Mouse (Mus musculus): ENCODE results near the gene Prmt9. TPM values are rescaled to one million over a fixed set of nuclear protein-coding genes. Genes with fewer than 3 reads are reported as not detected.

Gene Prmt9
- total and polyA plus RNA-seq, 3 experiments = 5.2 to 13.1 (median 10.2) TPM

GRCm38 (mm10) chr8:77509044-77509443, 40.2 kb upstream of the Prmt9 start:
- no peak overlapping the region for H3K27ac ChIP-seq
- no peak for TF ChIP-seq EP300 (IDR thresholded peaks at IDR 0.05; ENCODE audit: insufficient read depth, low read depth, low read length)
- TF ChIP-seq POLR2A (IDR thresholded peaks at IDR 0.05; ENCODE audit: insufficient read depth, low read depth, low read length) = no peak
- TF ChIP-seq CTCF (IDR thresholded peaks at IDR 0.05) = no peak
- H3K27me3 ChIP-seq (ENCODE audit: control insufficient read depth, insufficient read depth, low read length) = no peaks in the 10 kb centered on the region
- H3K4me1 ChIP-seq (ENCODE audit: control insufficient read depth, insufficient read depth, low read length) = peaks cover 9% of the 10 kb centered on the region
- intact Hi-C loops (cut with DNase I) = no loop called here
- DNase-seq = no peak
- no peaks in the 10 kb centered on the region; the same call in 1 of the 2 replicates for H3K36me3 ChIP-seq (ENCODE audit: control insufficient read depth, insufficient read depth, low read length)
- peaks cover 17% of the 10 kb centered on the region for H3K79me2 ChIP-seq (replicated peaks; ENCODE audit: control insufficient read depth, insufficient read depth, low read length)
- 76% methylated on average over 7 of the region's 7 CpGs for WGBS
- H3K4me3 ChIP-seq = no peak overlapping the region
- H3K9ac ChIP-seq (ENCODE audit: low read depth, low read length) = no peak overlapping the region

GRCm38 (mm10) chr8:77510426-77510825, 38.8 kb upstream of the Prmt9 start:
- Histone ChIP-seq H3K27me3 (ENCODE audit: control insufficient read depth, insufficient read depth, low read length) (no peaks in the 10 kb centered on the region), H3K79me2 (replicated peaks; ENCODE audit: control insufficient read depth, insufficient read depth, low read length) (peaks cover 13% of the 10 kb centered on the region), H3K4me3 (no peak overlapping the region), H3K9ac (ENCODE audit: low read depth, low read length) (no peak overlapping the region), H3K36me3 (ENCODE audit: control insufficient read depth, insufficient read depth, low read length) (no peaks in the 10 kb centered on the region; the same call in 1 of the 2 replicates), H3K27ac (no peak overlapping the region), H3K4me1 (ENCODE audit: control insufficient read depth, insufficient read depth, low read length) (peaks cover 9% of the 10 kb centered on the region)
- TF ChIP-seq CTCF (IDR thresholded peaks at IDR 0.05) = no peak
- no peak for TF ChIP-seq POLR2A (IDR thresholded peaks at IDR 0.05; ENCODE audit: insufficient read depth, low read depth, low read length)
- no peak for TF ChIP-seq EP300 (IDR thresholded peaks at IDR 0.05; ENCODE audit: insufficient read depth, low read depth, low read length)
- intact Hi-C loops (cut with DNase I) = no loop called here
- DNase-seq = no peak
- 86% methylated on average over 3 of the region's 3 CpGs for WGBS

GRCm38 (mm10) chr8:77511750-77512493, 37.3 kb upstream of the Prmt9 start:
- H3K79me2 ChIP-seq (replicated peaks; ENCODE audit: control insufficient read depth, insufficient read depth, low read length) = peaks cover 11% of the 10 kb centered on the region
- no peak for TF ChIP-seq CTCF (IDR thresholded peaks at IDR 0.05)
- no peak for TF ChIP-seq EP300 (IDR thresholded peaks at IDR 0.05; ENCODE audit: insufficient read depth, low read depth, low read length)
- H3K9ac ChIP-seq (ENCODE audit: low read depth, low read length) = no peak overlapping the region
- H3K36me3 ChIP-seq (ENCODE audit: control insufficient read depth, insufficient read depth, low read length) = no peaks in the 10 kb centered on the region; the same call in 1 of the 2 replicates
- no peaks in the 10 kb centered on the region for H3K27me3 ChIP-seq (ENCODE audit: control insufficient read depth, insufficient read depth, low read length)
- 75% methylated on average over 13 of the region's 13 CpGs for WGBS
- H3K4me3 ChIP-seq = no peak overlapping the region
- intact Hi-C loops (cut with DNase I) = no loop called here
- H3K27ac ChIP-seq = no peak overlapping the region
- peaks cover 11% of the 10 kb centered on the region for H3K4me1 ChIP-seq (ENCODE audit: control insufficient read depth, insufficient read depth, low read length)
- DNase-seq = no peak

DNA sequence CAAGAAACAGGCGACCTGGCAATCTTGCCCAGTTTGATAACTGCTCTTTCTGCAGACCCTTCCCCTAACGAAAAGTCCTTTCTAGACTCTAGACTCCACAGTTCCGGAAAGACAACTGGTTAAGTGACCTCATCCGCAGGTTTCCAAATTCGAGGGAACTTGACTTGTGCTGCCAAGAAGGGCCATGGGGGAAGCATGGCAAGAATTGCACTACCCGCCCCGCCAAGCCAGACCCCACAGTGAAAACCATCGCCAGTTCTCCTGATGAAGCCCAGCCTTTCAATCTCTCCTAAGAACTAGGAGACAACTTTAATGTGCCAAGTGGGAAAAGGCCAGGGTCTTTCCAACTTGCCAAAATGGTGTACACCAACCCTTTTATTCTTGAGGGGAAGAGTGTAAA, 34.0 kb upstream of the Prmt9 start:
- 79% methylated on average over 8 of the region's 8 CpGs for WGBS
- intact Hi-C loops (cut with DNase I) = loop anchor here (5.0 kb wide), 2 partner anchors 38 to 78 kb away; no protein-coding TSS in a partner anchor
- H3K4me1 ChIP-seq (ENCODE audit: control insufficient read depth, insufficient read depth, low read length) = peaks cover 7% of the 10 kb centered on the region
- no peak overlapping the region for H3K9ac ChIP-seq (ENCODE audit: low read depth, low read length)
- no peak overlapping the region for H3K4me3 ChIP-seq
- TF ChIP-seq CTCF (IDR thresholded peaks at IDR 0.05) (no peak), POLR2A (IDR thresholded peaks at IDR 0.05; ENCODE audit: insufficient read depth, low read depth, low read length) (no peak), EP300 (IDR thresholded peaks at IDR 0.05; ENCODE audit: insufficient read depth, low read depth, low read length) (no peak)
- H3K27me3 ChIP-seq (ENCODE audit: control insufficient read depth, insufficient read depth, low read length) = no peaks in the 10 kb centered on the region
- DNase-seq = no peak
- H3K36me3 ChIP-seq (ENCODE audit: control insufficient read depth, insufficient read depth, low read length) = no peaks in the 10 kb centered on the region
- peaks cover 5% of the 10 kb centered on the region; the same call in 1 of the 2 replicates for H3K79me2 ChIP-seq (replicated peaks; ENCODE audit: control insufficient read depth, insufficient read depth, low read length)
- H3K27ac ChIP-seq = no peak overlapping the region

GRCm38 (mm10) chr8:77515786-77516185, 33.4 kb upstream of the Prmt9 start:
- no peak for DNase-seq
- no peaks in the 10 kb centered on the region for H3K36me3 ChIP-seq (ENCODE audit: control insufficient read depth, insufficient read depth, low read length)
- peaks cover 5% of the 10 kb centered on the region for H3K4me1 ChIP-seq (ENCODE audit: control insufficient read depth, insufficient read depth, low read length)
- WGBS = 45% methylated on average over 8 of the region's 8 CpGs
- intact Hi-C loops (cut with DNase I) = loop anchor here (2.0 to 5.0 kb wide), 3 partner anchors 23 to 78 kb away; no protein-coding TSS in a partner anchor
- H3K27me3 ChIP-seq (ENCODE audit: control insufficient read depth, insufficient read depth, low read length) = no peaks in the 10 kb centered on the region
- H3K79me2 ChIP-seq (replicated peaks; ENCODE audit: control insufficient read depth, insufficient read depth, low read length) = peaks cover 1% of the 10 kb centered on the region; the same call in 1 of the 2 replicates
- H3K9ac ChIP-seq (ENCODE audit: low read depth, low read length) = no peak overlapping the region
- TF ChIP-seq CTCF (IDR thresholded peaks at IDR 0.05) (no peak), POLR2A (IDR thresholded peaks at IDR 0.05; ENCODE audit: insufficient read depth, low read depth, low read length) (no peak), EP300 (IDR thresholded peaks at IDR 0.05; ENCODE audit: insufficient read depth, low read depth, low read length) (no peak)
- peak overlapping the region; percentile 88 for H3K4me3 ChIP-seq
- H3K27ac ChIP-seq = peak overlapping the region; percentile 28

- no peaks in the 10 kb centered on the region for H3K27me3 ChIP-seq (ENCODE audit: control insufficient read depth, insufficient read depth, low read length)
- peak overlapping the region; percentile 88 for H3K4me3 ChIP-seq
- peak overlapping the region; percentile 93 for H3K27ac ChIP-seq
- H3K79me2 ChIP-seq (replicated peaks; ENCODE audit: control insufficient read depth, insufficient read depth, low read length) = peaks cover 1% of the 10 kb centered on the region; the same call in 1 of the 2 replicates
- H3K9ac ChIP-seq (ENCODE audit: low read depth, low read length) = peak overlapping the region; percentile 90
- TF ChIP-seq EP300 (IDR thresholded peaks at IDR 0.05; ENCODE audit: insufficient read depth, low read depth, low read length) (0 out of 2 replicates have a peak, but pooled peaks have one; percentile 12), CTCF (IDR thresholded peaks at IDR 0.05) (no peak)
- intact Hi-C loops (cut with DNase I) = loop anchor here (2.0 to 5.0 kb wide), 3 partner anchors 24 to 80 kb away; no protein-coding TSS in a partner anchor
- H3K4me1 ChIP-seq (ENCODE audit: control insufficient read depth, insufficient read depth, low read length) = peaks cover 4% of the 10 kb centered on the region
- no peaks in the 10 kb centered on the region for H3K36me3 ChIP-seq (ENCODE audit: control insufficient read depth, insufficient read depth, low read length)
- peak; percentile 26 to 49 for DNase-seq
- WGBS = 7% methylated on average over 10 of the region's 10 CpGs
These were observed 32.4 kb upstream of the Prmt9 start for GRCm38 (mm10) chr8:77516845-77517244.

Data from heart, adult 2 months (tissue).